Mouse (Mus musculus) G1E (cell line): ENCODE results near the gene Atr.

Experiments used
- CTCF ChIP-seq: IDR thresholded peaks from 2 replicates; pipeline ENCODE4 v1.5.1; 2012; ENCODE audit warnings: low read depth, low read length, inconsistent platforms, mixed read lengths
- GATA1 ChIP-seq: IDR thresholded peaks from 2 replicates; pipeline ENCODE4 v1.6.1; 2012; ENCODE audit warnings: borderline replicate concordance, low read length, inconsistent platforms, mixed read lengths
- POLR2AphosphoS5 ChIP-seq: IDR thresholded peaks from 2 replicates; pipeline ENCODE4 v1.6.1; 2012; ENCODE audit warnings: low read depth, low read length, inconsistent platforms; ENCODE audit not compliant: insufficient replicate concordance

GRCm38 (mm10) chr9:95851671-95852070 lies 5.7 kb upstream of the Atr start:
- TF ChIP-seq CTCF (no peak), GATA1 (no peak), POLR2AphosphoS5 (no peak)
